Mouse (Mus musculus) C2C12 (cell line): Measurements from ENCODE around the gene Gdf15. TPM values are rescaled to one million over a fixed set of nuclear protein-coding genes. Genes with fewer than 3 reads are reported as not detected.

ENCODE experiments used
- H3K27me3 ChIP-seq: one replicate; pipeline ENCODE4 v1.6.1; 2011; ENCODE audit not compliant: control insufficient read depth, insufficient read depth, insufficient read length
- H3K36me3 ChIP-seq: one replicate; pipeline ENCODE4 v1.6.1; 2011; ENCODE audit not compliant: control insufficient read depth, insufficient read depth
- H3K4me3 ChIP-seq: one replicate; pipeline ENCODE4 v1.5.1; 2011; ENCODE audit warnings: mild to moderate bottlenecking, control low read depth; ENCODE audit not compliant: poor library complexity, insufficient read depth, severe bottlenecking
- H3K79me2 ChIP-seq: one replicate; pipeline ENCODE4 v1.6.1; 2011; ENCODE audit not compliant: control insufficient read depth, insufficient read depth
- H3K79me3 ChIP-seq: one replicate; pipeline ENCODE4 v1.6.1; 2011; ENCODE audit warnings: low read depth, control low read depth
- H3ac ChIP-seq: one replicate; pipeline ENCODE3; 2011; ENCODE audit warnings: low read depth; ENCODE audit not compliant: control insufficient read depth, insufficient read length
- CEBPB ChIP-seq: IDR thresholded peaks from one replicate; pipeline ENCODE4 v1.6.1; 2011; ENCODE audit warnings: low read depth, mild to moderate bottlenecking, control low read depth, moderate library complexity
- CTCF ChIP-seq: IDR thresholded peaks from one replicate; pipeline ENCODE4 v1.5.1; 2011; ENCODE audit not compliant: control insufficient read depth, insufficient read depth, insufficient read length
- FOSL1 ChIP-seq: IDR thresholded peaks from one replicate; pipeline ENCODE4 v1.8.0; 2011; ENCODE audit warnings: mild to moderate bottlenecking, low read length; ENCODE audit not compliant: poor library complexity, insufficient read depth, severe bottlenecking
- MAX ChIP-seq: IDR thresholded peaks from one replicate; pipeline ENCODE4 v1.6.1; 2011; ENCODE audit warnings: mild to moderate bottlenecking, control low read depth
- MYOD1 ChIP-seq: IDR thresholded peaks from one replicate; pipeline ENCODE4 v1.6.1; 2011; ENCODE audit warnings: low read depth; ENCODE audit not compliant: control insufficient read depth, insufficient read length
- MYOG ChIP-seq: IDR thresholded peaks from one replicate; pipeline ENCODE4 v1.6.1; 2011; ENCODE audit not compliant: control insufficient read depth, insufficient read length; ENCODE audit errors: extremely low read depth
- USF1 ChIP-seq: IDR thresholded peaks from one replicate; pipeline ENCODE4 v1.6.1; 2011; ENCODE audit warnings: low read depth, mild to moderate bottlenecking, control low read depth, moderate library complexity
- long read RNA-seq, 2 experiments: library from polyadenylated mRNA; unstranded; transcript quantifications; one replicate each; pipeline ENCODE4 v2.0.0; 2019 to 2020
- polyA plus RNA-seq: library from polyadenylated mRNA; unstranded; fragments of >200 nt; fragmentation: generic; extraction: Trizol; gene quantifications from one replicate; pipeline ENCODE4 v1.2.1, GENCODE M21; 2012; ENCODE audit warnings: missing spikeins

Gene Gdf15
- 20.9 TPM for polyA plus RNA-seq
- long read RNA-seq, experiment 1, transcript Gdf15-201 (2 exons, 1,545 nt): major isoform, 34 of 36 reads
- long read RNA-seq, experiment 1, partial matches to known transcripts: 0 of 36 reads
- long read RNA-seq, experiment 1, other reads (novel, unspliced or antisense): 2 of 36 reads
- long read RNA-seq, experiment 2, transcript Gdf15-201 (2 exons, 1,545 nt): major isoform, 5 of 5 reads
- long read RNA-seq, experiment 2, partial matches to known transcripts: 0 of 5 reads
- long read RNA-seq, experiment 2, other reads (novel, unspliced or antisense): 0 of 5 reads

DNA sequence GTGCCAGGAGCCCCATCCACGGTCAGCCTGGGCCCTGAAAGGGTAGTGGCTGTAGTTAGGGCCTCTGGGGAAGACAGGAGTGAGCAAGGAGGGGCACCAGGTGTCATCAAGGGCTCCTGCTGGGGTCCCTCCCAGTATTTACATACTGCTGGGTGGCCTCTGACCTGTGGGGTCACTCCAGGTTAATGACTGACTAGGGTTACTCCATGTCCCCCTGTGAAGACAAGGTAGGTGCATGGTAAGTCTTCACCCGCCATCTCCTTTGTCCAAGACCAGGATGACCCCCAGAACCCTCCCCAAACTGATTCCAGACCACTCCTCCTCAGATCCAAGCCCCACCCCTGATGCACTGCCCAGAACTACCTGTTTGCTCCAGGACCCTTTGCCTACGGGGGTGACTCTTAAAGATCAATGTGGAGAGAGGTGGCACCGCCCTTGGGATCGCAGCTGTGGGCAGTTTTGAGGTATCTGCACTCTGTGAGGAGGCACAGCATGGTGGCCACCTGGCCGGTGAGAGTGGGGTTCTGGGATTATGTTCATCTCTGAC is at the start of gene Gdf15:
Gene Gdf15 (minus strand): TSS at position 111 of the 547 bp plus-strand sequence.
- H3ac ChIP-seq: peak within 1 kb of the TSS; percentile 67
- no peak for TF ChIP-seq CEBPB
- TF ChIP-seq MYOD1: no peak
- TF ChIP-seq FOSL1: no peak
- TF ChIP-seq MYOG: no peak
- TF ChIP-seq USF1: no peak
- TF ChIP-seq MAX: no peak
- no peak for TF ChIP-seq CTCF
- H3K79me2 ChIP-seq: no peaks in the 10 kb centered on the region
- peaks cover 2% of the 10 kb centered on the region for H3K79me3 ChIP-seq
- no peaks in the 10 kb centered on the region for H3K36me3 ChIP-seq
- no peaks in the 10 kb centered on the region for H3K27me3 ChIP-seq
- H3K4me3 ChIP-seq: no peak within 1 kb of the TSS

DNA sequence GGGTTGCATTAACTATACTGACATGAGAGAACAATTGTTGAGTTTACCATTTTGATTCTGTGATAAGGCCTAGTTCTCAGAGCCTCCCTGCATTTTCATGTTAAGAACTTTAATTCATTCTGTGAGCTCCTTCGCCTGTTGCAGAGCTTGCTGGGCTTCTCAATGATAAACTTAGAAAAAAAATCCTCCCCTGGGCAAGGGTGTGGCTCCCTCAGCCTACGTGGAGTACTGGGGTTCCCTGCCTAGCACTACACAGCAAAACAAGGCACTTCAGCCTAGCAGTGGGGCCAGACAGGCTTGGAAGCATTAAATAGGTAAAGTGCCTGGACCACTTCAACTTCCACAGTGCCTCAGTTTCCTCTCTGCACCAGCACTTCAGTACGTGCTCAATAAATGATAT is 49.2 kb upstream of the Gdf15 start:
- H3K79me3 ChIP-seq: no peaks in the 10 kb centered on the region
- H3K79me2 ChIP-seq: peaks cover 3% of the 10 kb centered on the region
- H3K4me3 ChIP-seq: no peak overlapping the region
- H3ac ChIP-seq: no peak overlapping the region
- H3K27me3 ChIP-seq: no peaks in the 10 kb centered on the region
- no peak for TF ChIP-seq CTCF
- peaks cover 26% of the 10 kb centered on the region for H3K36me3 ChIP-seq

DNA sequence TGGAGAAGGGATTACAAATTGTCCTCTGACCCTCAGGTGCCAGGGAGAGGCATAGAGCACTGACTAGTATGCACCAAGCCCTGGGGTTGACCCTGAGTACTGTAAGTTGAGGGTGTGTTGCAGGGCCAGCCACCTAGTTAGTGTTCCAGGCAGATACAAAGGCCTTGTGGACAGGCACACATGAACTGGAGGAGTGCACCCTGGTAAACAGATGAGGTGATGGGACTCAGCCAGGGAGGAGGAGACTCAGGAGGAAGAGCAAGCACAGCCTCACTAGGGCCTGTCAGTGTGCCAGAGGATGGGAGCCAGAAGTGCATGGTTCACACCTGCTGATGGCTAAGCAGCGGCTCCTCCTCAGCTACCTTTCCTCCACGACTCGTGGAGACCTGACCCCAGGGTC is 47.8 kb upstream of the Gdf15 start:
- peaks cover 17% of the 10 kb centered on the region for H3K79me2 ChIP-seq
- peaks cover 26% of the 10 kb centered on the region for H3K36me3 ChIP-seq
- no peak for TF ChIP-seq CEBPB
- no peak for TF ChIP-seq FOSL1
- TF ChIP-seq MYOD1: no peak
- no peak for TF ChIP-seq CTCF
- no peak for TF ChIP-seq MYOG
- no peak for TF ChIP-seq MAX
- no peak for TF ChIP-seq USF1
- H3ac ChIP-seq: no peak overlapping the region
- no peaks in the 10 kb centered on the region for H3K27me3 ChIP-seq
- H3K79me3 ChIP-seq: peaks cover 7% of the 10 kb centered on the region
- H3K4me3 ChIP-seq: no peak overlapping the region

DNA sequence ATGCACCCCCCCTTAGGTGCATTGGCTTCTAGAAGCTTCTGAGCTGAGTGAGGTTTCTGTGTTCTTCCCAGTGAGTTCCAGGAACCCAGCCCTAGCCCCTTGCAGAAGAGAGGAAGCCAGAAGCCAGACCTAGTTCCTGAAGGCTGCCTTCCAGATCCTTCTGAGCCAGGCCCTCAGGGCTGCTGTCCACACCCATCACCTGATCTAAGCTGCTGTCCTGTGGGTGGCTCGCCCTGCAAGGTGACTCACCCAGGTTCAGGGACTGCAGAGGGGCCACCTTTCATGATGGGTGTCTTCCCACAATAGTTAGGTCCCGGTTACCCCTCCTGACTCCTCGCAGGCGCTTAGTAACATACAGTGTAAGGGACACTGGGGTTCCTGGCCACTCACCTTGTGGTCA is 47.1 kb upstream of the Gdf15 start:
- Histone ChIP-seq H3ac (no peak overlapping the region), H3K79me3 (peaks cover 13% of the 10 kb centered on the region), H3K4me3 (no peak overlapping the region), H3K27me3 (no peaks in the 10 kb centered on the region), H3K79me2 (peaks cover 23% of the 10 kb centered on the region), H3K36me3 (peaks cover 26% of the 10 kb centered on the region)
- TF ChIP-seq MAX (no peak), CEBPB (no peak), USF1 (no peak), CTCF (no peak), FOSL1 (no peak), MYOD1 (no peak), MYOG (no peak)

DNA sequence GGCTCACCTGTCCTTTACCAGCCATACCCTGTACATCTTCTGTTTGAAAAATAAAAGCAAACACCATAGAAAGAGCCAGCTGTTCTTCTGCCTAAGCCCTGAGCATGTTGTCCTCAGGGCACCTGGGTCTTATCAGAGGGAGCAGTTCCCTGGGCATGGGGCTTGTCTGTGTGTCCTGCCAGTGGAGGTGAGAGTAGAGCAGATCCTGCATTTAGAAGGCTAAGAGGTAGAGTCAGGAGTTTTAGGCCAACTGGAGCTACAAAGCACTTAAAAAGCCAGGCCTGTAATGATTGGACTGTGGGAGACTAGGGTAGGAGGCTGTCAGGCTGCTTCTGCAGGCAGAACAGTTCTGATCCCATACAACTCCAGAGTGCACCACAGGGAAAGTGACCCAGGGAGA is 46.4 kb upstream of the Gdf15 start:
- Histone ChIP-seq H3K79me3 (peaks cover 19% of the 10 kb centered on the region), H3K4me3 (no peak overlapping the region), H3K36me3 (peaks cover 29% of the 10 kb centered on the region), H3K27me3 (no peaks in the 10 kb centered on the region), H3K79me2 (peaks cover 30% of the 10 kb centered on the region), H3ac (no peak overlapping the region)
- TF ChIP-seq CEBPB: no peak
- no peak for TF ChIP-seq CTCF
- TF ChIP-seq USF1: no peak

DNA sequence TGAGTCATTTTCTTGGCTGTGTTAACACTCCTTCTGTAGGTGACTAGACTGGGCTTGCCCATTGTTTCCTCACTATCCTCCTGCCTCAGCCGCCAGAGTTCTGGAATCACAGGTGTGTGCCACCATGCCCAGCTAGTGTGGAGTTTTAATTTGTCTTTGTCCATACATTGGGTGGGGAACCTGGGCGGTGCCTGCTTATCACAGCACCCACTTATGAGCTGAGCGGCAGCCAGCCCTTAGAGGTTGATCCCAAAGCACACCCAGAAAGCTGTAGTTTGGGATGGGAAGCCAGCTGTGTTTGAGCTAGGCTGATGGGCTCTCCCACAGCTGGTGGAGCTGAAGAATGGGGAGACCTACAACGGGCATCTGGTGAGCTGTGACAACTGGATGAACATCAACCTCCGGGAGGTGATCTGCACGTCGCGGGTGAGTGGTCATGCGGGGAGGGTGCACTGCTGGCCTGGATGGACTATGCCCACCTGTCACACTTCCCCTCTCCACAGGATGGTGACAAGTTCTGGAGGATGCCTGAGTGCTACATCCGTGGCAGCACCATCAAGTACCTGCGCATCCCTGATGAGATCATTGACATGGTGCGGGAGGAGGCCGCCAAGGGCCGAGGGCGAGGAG is 45.3 kb upstream of the Gdf15 start:
- no peak for TF ChIP-seq MYOG
- no peak for TF ChIP-seq CTCF
- no peak for TF ChIP-seq MAX
- no peak for TF ChIP-seq CEBPB
- no peak for TF ChIP-seq MYOD1
- no peak for TF ChIP-seq FOSL1
- TF ChIP-seq USF1: no peak
- H3K4me3 ChIP-seq: no peak overlapping the region
- H3K79me2 ChIP-seq: peaks cover 31% of the 10 kb centered on the region
- peaks cover 19% of the 10 kb centered on the region for H3K79me3 ChIP-seq
- peaks cover 29% of the 10 kb centered on the region for H3K36me3 ChIP-seq
- H3K27me3 ChIP-seq: no peaks in the 10 kb centered on the region
- no peak overlapping the region for H3ac ChIP-seq
